Mouse (Mus musculus): Measurements from ENCODE around the gene Pafah1b2. TPM values are rescaled to one million over a fixed set of nuclear protein-coding genes. Genes with fewer than 3 reads are reported as not detected.

Pafah1b2 gene
- polyA plus RNA-seq, 1 experiment from 2014 or later, result 276 TPM

GRCm38 (mm10) chr9:46018316-46018715 lies 5.8 kb upstream of the Pafah1b2 start:
- Histone ChIP-seq H3K36me3 (peaks cover 29% of the 10 kb centered on the region), H3K27ac (replicated peaks) (no peak overlapping the region), H3K4me1 (peaks cover 34% of the 10 kb centered on the region), H3K27me3 (ENCODE audit: low read depth, poor library complexity, severe bottlenecking) (no peaks in the 10 kb centered on the region), H3K9me3 (replicated peaks) (no peaks in the 10 kb centered on the region), H3K4me3 (no peak overlapping the region)
- 91% methylated on average over 6 of the region's 6 CpGs for WGBS
- no peak for DNase-seq (ENCODE audit: low spot score)

GRCm38 (mm10) chr9:46016417-46016816 lies 3.9 kb upstream of the Pafah1b2 start:
- no peak for DNase-seq (ENCODE audit: low spot score)
- Histone ChIP-seq H3K4me1 (peaks cover 48% of the 10 kb centered on the region), H3K4me3 (no peak overlapping the region), H3K9me3 (replicated peaks) (no peaks in the 10 kb centered on the region), H3K36me3 (peaks cover 28% of the 10 kb centered on the region), H3K27ac (replicated peaks) (no peak overlapping the region), H3K27me3 (ENCODE audit: low read depth, poor library complexity, severe bottlenecking) (peaks cover 2% of the 10 kb centered on the region)
- 65% methylated on average over 4 of the region's 4 CpGs for WGBS

- WGBS, result 41% methylated on average over 9 of the region's 9 CpGs
- Histone ChIP-seq H3K4me1 (peaks cover 52% of the 10 kb centered on the region), H3K27me3 (ENCODE audit: low read depth, poor library complexity, severe bottlenecking) (peaks cover 6% of the 10 kb centered on the region), H3K27ac (replicated peaks) (no peak overlapping the region), H3K9me3 (replicated peaks) (no peaks in the 10 kb centered on the region), H3K4me3 (no peak overlapping the region), H3K36me3 (peaks cover 22% of the 10 kb centered on the region)
- DNase-seq (ENCODE audit: low spot score), result no peak
Measured at GRCm38 (mm10) chr9:46015831-46016230, 3.3 kb upstream of the Pafah1b2 start.

GRCm38 (mm10) chr9:46015081-46015551 lies 2.6 kb upstream of the Pafah1b2 start:
- Histone ChIP-seq H3K9me3 (replicated peaks) (no peaks in the 10 kb centered on the region), H3K4me1 (peaks cover 52% of the 10 kb centered on the region), H3K27ac (replicated peaks) (no peak overlapping the region), H3K4me3 (peak overlapping the region; percentile 98), H3K36me3 (peaks cover 19% of the 10 kb centered on the region), H3K27me3 (ENCODE audit: low read depth, poor library complexity, severe bottlenecking) (peaks cover 6% of the 10 kb centered on the region)
- WGBS, result 58% methylated on average over 8 of the region's 8 CpGs
- DNase-seq (ENCODE audit: low spot score), result peak; percentile 13

- peaks cover 6% of the 10 kb centered on the region for H3K27me3 ChIP-seq (ENCODE audit: low read depth, poor library complexity, severe bottlenecking)
- peak overlapping the region; percentile 98 for H3K4me3 ChIP-seq
- H3K4me1 ChIP-seq, result peaks cover 52% of the 10 kb centered on the region
- peaks cover 12% of the 10 kb centered on the region for H3K36me3 ChIP-seq
- DNase-seq (ENCODE audit: low spot score), result peak; percentile 55
- peak overlapping the region; percentile 49; the same call in 1 of the 2 replicates for H3K27ac ChIP-seq (replicated peaks)
- WGBS, result 1% methylated on average over 10 of the region's 10 CpGs
- no peaks in the 10 kb centered on the region for H3K9me3 ChIP-seq (replicated peaks)
Measured at GRCm38 (mm10) chr9:46014251-46014681, 1.8 kb upstream of the Pafah1b2 start.

GRCm38 (mm10) chr9:46013616-46014015 lies 1.1 kb upstream of the Pafah1b2 start:
- peaks cover 52% of the 10 kb centered on the region for H3K4me1 ChIP-seq
- DNase-seq (ENCODE audit: low spot score), result no peak

GRCm38 (mm10) chr9:46013009-46013586 lies 608 bp upstream of the Pafah1b2 start:
- peak overlapping the region; percentile 98 for H3K4me3 ChIP-seq
- H3K4me1 ChIP-seq, result peaks cover 52% of the 10 kb centered on the region
- WGBS, result under 1% methylated on average over 46 of the region's 46 CpGs
- H3K27me3 ChIP-seq (ENCODE audit: low read depth, poor library complexity, severe bottlenecking), result peaks cover 6% of the 10 kb centered on the region
- H3K9me3 ChIP-seq (replicated peaks), result no peaks in the 10 kb centered on the region
- H3K36me3 ChIP-seq, result peaks cover 1% of the 10 kb centered on the region; the same call in 1 of the 2 replicates
- peak overlapping the region; percentile 98 for H3K27ac ChIP-seq (replicated peaks)
- DNase-seq (ENCODE audit: low spot score), result no peak

More at GRCm38 (mm10) chr9:46013616-46014015, 1.1 kb upstream of the Pafah1b2 start:
- peaks cover 6% of the 10 kb centered on the region for H3K27me3 ChIP-seq (ENCODE audit: low read depth, poor library complexity, severe bottlenecking)
- peak overlapping the region; percentile 98 for H3K4me3 ChIP-seq
- no peaks in the 10 kb centered on the region for H3K9me3 ChIP-seq (replicated peaks)
- peaks cover 6% of the 10 kb centered on the region; the same call in 1 of the 2 replicates for H3K36me3 ChIP-seq
- 5% methylated on average over 5 of the region's 5 CpGs for WGBS
- peak overlapping the region; percentile 98 for H3K27ac ChIP-seq (replicated peaks)

GRCm38 (mm10) chr9:46011094-46011970 lies 1.2 kb downstream of the Pafah1b2 start:
- Histone ChIP-seq H3K4me3 (peak overlapping the region; percentile 98), H3K27me3 (ENCODE audit: low read depth, poor library complexity, severe bottlenecking) (peaks cover 6% of the 10 kb centered on the region), H3K27ac (replicated peaks) (peak overlapping the region; percentile 98; the same call in 1 of the 2 replicates), H3K9me3 (replicated peaks) (no peaks in the 10 kb centered on the region), H3K4me1 (peaks cover 49% of the 10 kb centered on the region), H3K36me3 (no peaks in the 10 kb centered on the region)
- DNase-seq (ENCODE audit: low spot score), result no peak
- WGBS, result 74% methylated on average over 3 of the region's 3 CpGs

GRCm38 (mm10) chr9:46009669-46009983 lies 2.9 kb downstream of the Pafah1b2 start:
- Histone ChIP-seq H3K36me3 (no peaks in the 10 kb centered on the region), H3K4me3 (no peak overlapping the region), H3K27ac (replicated peaks) (no peak overlapping the region), H3K27me3 (ENCODE audit: low read depth, poor library complexity, severe bottlenecking) (peaks cover 6% of the 10 kb centered on the region), H3K4me1 (peaks cover 32% of the 10 kb centered on the region), H3K9me3 (replicated peaks) (no peaks in the 10 kb centered on the region)
- 69% methylated on average over 1 of the region's 1 CpGs for WGBS
- no peak for DNase-seq (ENCODE audit: low spot score)

- no peak for DNase-seq (ENCODE audit: low spot score)
- 71% methylated on average over 7 of the region's 7 CpGs for WGBS
- Histone ChIP-seq H3K4me3 (no peak overlapping the region), H3K4me1 (peaks cover 26% of the 10 kb centered on the region), H3K36me3 (no peaks in the 10 kb centered on the region), H3K27ac (replicated peaks) (no peak overlapping the region), H3K27me3 (ENCODE audit: low read depth, poor library complexity, severe bottlenecking) (peaks cover 6% of the 10 kb centered on the region), H3K9me3 (replicated peaks) (no peaks in the 10 kb centered on the region)
Measured at GRCm38 (mm10) chr9:46008931-46009668, 3.4 kb downstream of the Pafah1b2 start.

GRCm38 (mm10) chr9:46006224-46006623 lies 6.3 kb downstream of the Pafah1b2 start:
- no peaks in the 10 kb centered on the region for H3K9me3 ChIP-seq (replicated peaks)
- H3K27ac ChIP-seq (replicated peaks), result no peak overlapping the region
- H3K4me3 ChIP-seq, result no peak overlapping the region
- no peak for DNase-seq (ENCODE audit: low spot score)
- peaks cover 3% of the 10 kb centered on the region for H3K27me3 ChIP-seq (ENCODE audit: low read depth, poor library complexity, severe bottlenecking)
- WGBS, result 66% methylated on average over 5 of the region's 5 CpGs
- H3K4me1 ChIP-seq, result peaks cover 5% of the 10 kb centered on the region; the same call in 1 of the 2 replicates
- no peaks in the 10 kb centered on the region for H3K36me3 ChIP-seq

GRCm38 (mm10) chr9:46004529-46004928 lies 8.0 kb downstream of the Pafah1b2 start:
- WGBS, result 64% methylated on average over 3 of the region's 3 CpGs
- Histone ChIP-seq H3K9me3 (replicated peaks) (no peaks in the 10 kb centered on the region), H3K4me3 (no peak overlapping the region), H3K4me1 (peaks cover 2% of the 10 kb centered on the region; the same call in 1 of the 2 replicates), H3K27me3 (ENCODE audit: low read depth, poor library complexity, severe bottlenecking) (no peaks in the 10 kb centered on the region), H3K27ac (replicated peaks) (no peak overlapping the region), H3K36me3 (no peaks in the 10 kb centered on the region)
- no peak for DNase-seq (ENCODE audit: low spot score)

Measured in midbrain, embryonic 10.5 days (tissue).